Mouse (Mus musculus) brain, embryonic 14.5 days (tissue): ENCODE results near the gene Coq8b.

Experiments used
- CTCF ChIP-seq: fragments of 200-500 bp; IDR thresholded peaks from 2 replicates; pipeline ENCODE4 v1.5.1; 2012; ENCODE audit warnings: inconsistent platforms, mild to moderate bottlenecking, moderate library complexity, borderline replicate concordance; ENCODE audit not compliant: insufficient read depth, insufficient read length; ENCODE audit errors: extremely low read depth
- POLR2A ChIP-seq: fragments of 200-500 bp; IDR thresholded peaks from 2 replicates; pipeline ENCODE4 v1.6.1; 2012; ENCODE audit warnings: mild to moderate bottlenecking, inconsistent platforms, borderline replicate concordance; ENCODE audit not compliant: poor library complexity, insufficient read depth, insufficient read length, severe bottlenecking; ENCODE audit errors: extremely low read depth

- no peak for TF ChIP-seq CTCF
- no peak for TF ChIP-seq POLR2A
Observed at GRCm38 (mm10) chr7:27198779-27199178, 34.0 kb upstream of the Coq8b start.
